Mouse (Mus musculus) ovary, postnatal 10 days (tissue): Measurements from ENCODE around the gene Zzef1.

Experiments
- DNase-seq: peaks from one replicate; pipeline ENCODE4 v3.0.0; 2022; ENCODE audit warnings: low spot score

Zzef1 gene

GRCm38 (mm10) chr11:72917299-72917996 lies 121.4 kb downstream of the Zzef1 start:
- no peak for DNase-seq

GRCm38 (mm10) chr11:72923116-72923515 lies 127.1 kb downstream of the Zzef1 start:
- DNase-seq, result no peak

- no peak for DNase-seq
These were observed 128.4 kb downstream of the Zzef1 start for GRCm38 (mm10) chr11:72924458-72924857.

GRCm38 (mm10) chr11:72925067-72925466 lies 129.0 kb downstream of the Zzef1 start:
- no peak for DNase-seq

- peak; percentile 35 for DNase-seq
These were observed 130.3 kb downstream of the Zzef1 start for GRCm38 (mm10) chr11:72926226-72926890.

- DNase-seq, result no peak
These were observed 132.5 kb downstream of the Zzef1 start for GRCm38 (mm10) chr11:72928516-72928915.

- no peak for DNase-seq
These were observed 144.4 kb downstream of the Zzef1 start for GRCm38 (mm10) chr11:72940208-72941143.

- no peak for DNase-seq
These were observed 149.2 kb downstream of the Zzef1 start for GRCm38 (mm10) chr11:72944996-72945793.

- no peak for DNase-seq
These were observed 150.0 kb downstream of the Zzef1 start for GRCm38 (mm10) chr11:72945875-72946559.

- no peak for DNase-seq
These were observed 150.6 kb downstream of the Zzef1 start for GRCm38 (mm10) chr11:72946560-72947119.

- no peak for DNase-seq
These were observed 151.8 kb downstream of the Zzef1 start for GRCm38 (mm10) chr11:72947840-72948239.

- DNase-seq, result no peak
These were observed 152.2 kb downstream of the Zzef1 start for GRCm38 (mm10) chr11:72948254-72948653.

- no peak for DNase-seq
These were observed 155.3 kb downstream of the Zzef1 start for GRCm38 (mm10) chr11:72951137-72952000.

- no peak for DNase-seq
These were observed 156.2 kb downstream of the Zzef1 start for GRCm38 (mm10) chr11:72952226-72952625.

- no peak for DNase-seq
These were observed 156.7 kb downstream of the Zzef1 start for GRCm38 (mm10) chr11:72952697-72953096.

GRCm38 (mm10) chr11:72953116-72953439 lies 157.1 kb downstream of the Zzef1 start:
- DNase-seq, result no peak

GRCm38 (mm10) chr11:72953440-72954151 lies 157.6 kb downstream of the Zzef1 start:
- no peak for DNase-seq

GRCm38 (mm10) chr11:72954216-72954615 lies 158.2 kb downstream of the Zzef1 start:
- no peak for DNase-seq

GRCm38 (mm10) chr11:72955339-72955974 lies 159.4 kb downstream of the Zzef1 start:
- no peak for DNase-seq
